Mouse (Mus musculus) stomach, embryonic 15.5 days (tissue): Measurements from ENCODE around the gene Ttll13. TPM values are rescaled to one million over a fixed set of nuclear protein-coding genes. Genes with fewer than 3 reads are reported as not detected.

Experiments used
- ATAC-seq: fragments of 200-750 bp; cut with Nextera tagmentation; 2 replicates; pipeline ENCODE4 v1.8.0; 2017; ENCODE audit warnings: low read depth, moderate number of reproducible peaks, moderate TSS enrichment; ENCODE audit not compliant: insufficient read depth, low FRiP score
- H3K27ac ChIP-seq: fragments of 300-500 bp; sonication (generic); 2 replicates; pipeline ENCODE4 v1.5.1; 2015; ENCODE audit warnings: mild to moderate bottlenecking, inconsistent platforms
- H3K27me3 ChIP-seq: fragments of 300-500 bp; sonication (generic); replicated peaks from 2 replicates; pipeline ENCODE4 v1.6.1; 2015; ENCODE audit warnings: inconsistent platforms
- H3K36me3 ChIP-seq: fragments of 300-500 bp; sonication (generic); 2 replicates; pipeline ENCODE4 v1.6.1; 2015; ENCODE audit warnings: inconsistent platforms
- H3K4me1 ChIP-seq: fragments of 300-500 bp; sonication (generic); 2 replicates; pipeline ENCODE4 v1.6.1; 2015; ENCODE audit warnings: inconsistent platforms
- H3K4me2 ChIP-seq: fragments of 300-500 bp; sonication (generic); 2 replicates; pipeline ENCODE4 v1.6.1; 2015; ENCODE audit warnings: mild to moderate bottlenecking, inconsistent platforms
- H3K4me3 ChIP-seq: fragments of 300-500 bp; sonication (generic); replicated peaks from 2 replicates; pipeline ENCODE4 v1.5.1; 2015; ENCODE audit warnings: inconsistent platforms
- H3K9ac ChIP-seq: fragments of 300-500 bp; sonication (generic); 2 replicates; pipeline ENCODE4 v1.6.1; 2015; ENCODE audit warnings: inconsistent platforms
- H3K9me3 ChIP-seq: fragments of 300-500 bp; sonication (generic); 2 replicates; pipeline ENCODE4 v1.6.1; 2016; ENCODE audit warnings: inconsistent platforms
- WGBS: fragments of 180-500 bp; shearing (Covaris S2); methylation state at CpG from one replicate; pipeline ENCODE4 v1.1.7; 2015; 5-methylcytosine and 5-hydroxymethylcytosine counted together
- polyA plus RNA-seq: library from polyadenylated mRNA; unstranded; fragments of >200 nt; fragmentation: Nextera tagmentation; extraction: Ambion mirVana; gene quantifications from 2 replicates; pipeline ENCODE4 v1.2.1, GENCODE M21; 2015

The Ttll13 gene
- polyA plus RNA-seq, 1 experiment from 2014 or later, result 1.1 TPM

- 0 out of 2 replicates have a peak overlapping the region, but pooled peaks have one; percentile 78 for H3K4me2 ChIP-seq
- H3K9me3 ChIP-seq, result no peaks in the 10 kb centered on the region
- H3K27me3 ChIP-seq, result no peaks in the 10 kb centered on the region
- ATAC-seq, result no peak
- H3K9ac ChIP-seq, result no peak overlapping the region
- no peak overlapping the region for H3K4me3 ChIP-seq
- no peak overlapping the region for H3K27ac ChIP-seq
- 90% methylated on average over 6 of the region's 6 CpGs for WGBS
- peaks cover 10% of the 10 kb centered on the region for H3K36me3 ChIP-seq
- H3K4me1 ChIP-seq, result 0 out of 2 replicates have a peak, but pooled peaks cover 12% of the 10 kb centered on the region
These were observed 50.3 kb downstream of the Ttll13 start for GRCm38 (mm10) chr7:80296462-80296861.

GRCm38 (mm10) chr7:80297041-80297440 is 50.9 kb downstream of the Ttll13 start:
- 0 out of 2 replicates have a peak, but pooled peaks cover 12% of the 10 kb centered on the region for H3K4me1 ChIP-seq
- 80% methylated on average over 3 of the region's 3 CpGs for WGBS

GRCm38 (mm10) chr7:80298754-80299153 is 52.6 kb downstream of the Ttll13 start:
- WGBS, result 94% methylated on average over 4 of the region's 4 CpGs
- Histone ChIP-seq H3K4me1 (0 out of 2 replicates have a peak, but pooled peaks cover 12% of the 10 kb centered on the region), H3K27ac (no peak overlapping the region), H3K36me3 (peaks cover 26% of the 10 kb centered on the region), H3K4me3 (no peak overlapping the region), H3K27me3 (no peaks in the 10 kb centered on the region), H3K9ac (no peak overlapping the region), H3K9me3 (no peaks in the 10 kb centered on the region), H3K4me2 (no peak overlapping the region)
- ATAC-seq, result no peak

More at GRCm38 (mm10) chr7:80297041-80297440, 50.9 kb downstream of the Ttll13 start:
- Histone ChIP-seq H3K9ac (no peak overlapping the region), H3K9me3 (no peaks in the 10 kb centered on the region), H3K36me3 (peaks cover 15% of the 10 kb centered on the region), H3K27me3 (no peaks in the 10 kb centered on the region), H3K4me2 (peak overlapping the region; percentile 24; the same call in 1 of the 2 replicates), H3K27ac (no peak overlapping the region), H3K4me3 (no peak overlapping the region)
- no peak for ATAC-seq

- Histone ChIP-seq H3K4me1 (0 out of 2 replicates have a peak, but pooled peaks cover 12% of the 10 kb centered on the region), H3K4me2 (no peak overlapping the region), H3K36me3 (peaks cover 34% of the 10 kb centered on the region), H3K4me3 (no peak overlapping the region), H3K9me3 (no peaks in the 10 kb centered on the region), H3K9ac (no peak overlapping the region), H3K27me3 (no peaks in the 10 kb centered on the region), H3K27ac (no peak overlapping the region)
- no peak for ATAC-seq
- WGBS, result 79% methylated on average over 3 of the region's 3 CpGs
These were observed 53.4 kb downstream of the Ttll13 start for GRCm38 (mm10) chr7:80299568-80299967.

GRCm38 (mm10) chr7:80301522-80301921 is 55.3 kb downstream of the Ttll13 start:
- Histone ChIP-seq H3K4me3 (no peak overlapping the region), H3K9me3 (no peaks in the 10 kb centered on the region), H3K4me2 (no peak overlapping the region), H3K4me1 (0 out of 2 replicates have a peak, but pooled peaks cover 5% of the 10 kb centered on the region), H3K27ac (no peak overlapping the region), H3K36me3 (peaks cover 49% of the 10 kb centered on the region), H3K9ac (no peak overlapping the region), H3K27me3 (no peaks in the 10 kb centered on the region)
- 90% methylated on average over 2 of the region's 2 CpGs for WGBS
- no peak for ATAC-seq

GRCm38 (mm10) chr7:80307766-80308165 is 61.6 kb downstream of the Ttll13 start:
- H3K4me2 ChIP-seq, result no peak overlapping the region
- no peak overlapping the region for H3K27ac ChIP-seq
- no peaks in the 10 kb centered on the region for H3K9me3 ChIP-seq
- H3K4me1 ChIP-seq, result no peaks in the 10 kb centered on the region
- no peaks in the 10 kb centered on the region for H3K27me3 ChIP-seq
- WGBS, result 74% methylated on average over 3 of the region's 3 CpGs
- H3K4me3 ChIP-seq, result no peak overlapping the region
- H3K36me3 ChIP-seq, result peaks cover 82% of the 10 kb centered on the region
- ATAC-seq, result no peak
- no peak overlapping the region for H3K9ac ChIP-seq

Other genes starting within 250 kb of the Ttll13 start
- gene Zfp710, start 221.6 kb upstream of the Ttll13 start, polyA plus RNA-seq, result 14.9 and 15.8 TPM in 2 replicates
- gene Idh2, start 131.0 kb upstream of the Ttll13 start, polyA plus RNA-seq, result 595 and 631 TPM in 2 replicates
- gene Sema4b, start 59.5 kb upstream of the Ttll13 start, polyA plus RNA-seq, result 22.1 and 23.8 TPM in 2 replicates
- gene Cib1, start 13.6 kb upstream of the Ttll13 start, polyA plus RNA-seq, result 157 and 158 TPM in 2 replicates
- 5.2 and 5.3 TPM in 2 replicates for gene Gdpgp1, start 13.5 kb upstream of the Ttll13 start, polyA plus RNA-seq
- 47.3 and 52.0 TPM in 2 replicates for gene Ngrn, start 14.8 kb downstream of the Ttll13 start, polyA plus RNA-seq
- gene Vps33b, start 23.3 kb downstream of the Ttll13 start, polyA plus RNA-seq, result 12.9 and 15.6 TPM in 2 replicates
- gene Prc1, start 48.1 kb downstream of the Ttll13 start, polyA plus RNA-seq, result 139 and 142 TPM in 2 replicates
- gene Rccd1, start 78.1 kb downstream of the Ttll13 start, polyA plus RNA-seq, result 10.0 and 13.8 TPM in 2 replicates
- 35.5 and 38.3 TPM in 2 replicates for gene Unc45a, start 94.6 kb downstream of the Ttll13 start, polyA plus RNA-seq
- gene Hddc3, start 96.7 kb downstream of the Ttll13 start, polyA plus RNA-seq, result 16.4 and 20.1 TPM in 2 replicates
- gene Man2a2, start 125.0 kb downstream of the Ttll13 start, polyA plus RNA-seq, result 16.3 and 16.4 TPM in 2 replicates
- gene Fes, start 141.6 kb downstream of the Ttll13 start, polyA plus RNA-seq, result 12.5 and 13.5 TPM in 2 replicates
- 11.6 and 12.5 TPM in 2 replicates for gene Furin, start 159.1 kb downstream of the Ttll13 start, polyA plus RNA-seq